In genomic region chr15:99316314-99317266, GRCm38 (mm10) we compare ENCODE assay signal across 8 mouse cellular contexts. TPM values are rescaled to one million over a fixed set of nuclear protein-coding genes. Genes with fewer than 3 reads are reported as not detected.
DNase-seq lines count a peak whose midpoint lies in the region; ATAC-seq and TF ChIP-seq lines count a peak whose summit lies in the region.

No protein-coding gene starts in this region.

- peak overlapping the region; percentile 72 for H3K27ac ChIP-seq in embryonic facial prominence, embryonic 15.5 days (replicated peaks)
- H3K27ac ChIP-seq in heart, embryonic 12.5 days (ENCODE audit: poor library complexity, severe bottlenecking), result peak overlapping the region; percentile 71
- peak overlapping the region; percentile 83 for H3K27ac ChIP-seq in kidney, embryonic 15.5 days
- peak overlapping the region; percentile 11; the same call in 1 of the 2 replicates for H3K27ac ChIP-seq in liver, adult 2 months (replicated peaks; ENCODE audit: insufficient read depth, low read depth, low read length)
- peak overlapping the region; percentile 67; the same call in 1 of the 2 replicates for H3K27ac ChIP-seq in neural tube, embryonic 11.5 days (ENCODE audit: low read depth, low read length)
- H3K27ac ChIP-seq in stomach, embryonic 16.5 days (ENCODE audit: low read length), result peak overlapping the region; percentile 63

- H3K9ac ChIP-seq in embryonic facial prominence, embryonic 15.5 days, result no peak overlapping the region
- H3K9ac ChIP-seq in heart, embryonic 12.5 days, result no peak overlapping the region
- H3K9ac ChIP-seq in kidney, embryonic 15.5 days, result 0 out of 2 replicates have a peak overlapping the region, but pooled peaks have one; percentile 1
- no peak overlapping the region for H3K9ac ChIP-seq in liver, adult 2 months (ENCODE audit: low read depth, low read length)
- peak overlapping the region; percentile 40; the same call in 1 of the 2 replicates for H3K9ac ChIP-seq in neural tube, embryonic 11.5 days (ENCODE audit: low read length)
- peak overlapping the region; percentile 52; the same call in 1 of the 2 replicates for H3K9ac ChIP-seq in stomach, embryonic 16.5 days (ENCODE audit: low read length)

- DNase-seq in B cell, adult 2 months, result peak; percentile 84 to 85
- DNase-seq in adrenal gland, postnatal 4 days (ENCODE audit: low spot score in 2 of 2), result peak; percentile 25 to 49
- DNase-seq in liver, adult 2 months (ENCODE audit: extremely low read depth, low read depth, low spot score), result peak; percentile 37
- peak; percentile 75 for DNase-seq in neural tube, embryonic 11.5 days (ENCODE audit: low spot score)

- 60% methylated on average over 16 of the region's 16 CpGs for WGBS in embryonic facial prominence, embryonic 15.5 days
- WGBS in heart, embryonic 12.5 days, result 77% methylated on average over 16 of the region's 16 CpGs
- 62% methylated on average over 16 of the region's 16 CpGs for WGBS in kidney, embryonic 15.5 days
- 82% methylated on average over 16 of the region's 16 CpGs for WGBS in liver, adult 2 months
- 75% methylated on average over 16 of the region's 16 CpGs for WGBS in neural tube, embryonic 11.5 days
- 64% methylated on average over 16 of the region's 16 CpGs for WGBS in stomach, embryonic 16.5 days

- H3K4me2 ChIP-seq in embryonic facial prominence, embryonic 15.5 days (replicated peaks), result no peak overlapping the region
- H3K4me2 ChIP-seq in heart, embryonic 12.5 days, result no peak overlapping the region
- no peak overlapping the region for H3K4me2 ChIP-seq in kidney, embryonic 15.5 days
- H3K4me2 ChIP-seq in neural tube, embryonic 11.5 days (ENCODE audit: low read depth), result no peak overlapping the region
- H3K4me2 ChIP-seq in stomach, embryonic 16.5 days (ENCODE audit: low read depth, low read length), result no peak overlapping the region

- peak; percentile 76 for TF ChIP-seq CTCF in liver, adult 2 months (IDR thresholded peaks at IDR 0.05; ENCODE audit: low read depth, low read length)

- TF ChIP-seq POLR2A in liver, adult 2 months (IDR thresholded peaks at IDR 0.05; ENCODE audit: extremely low read depth, insufficient read depth, low read length), result no peak

- no peak overlapping the region for H3K4me3 ChIP-seq in embryonic facial prominence, embryonic 15.5 days (replicated peaks)
- no peak overlapping the region for H3K4me3 ChIP-seq in heart, embryonic 12.5 days
- no peak overlapping the region for H3K4me3 ChIP-seq in kidney, embryonic 15.5 days (replicated peaks)
- no peak overlapping the region for H3K4me3 ChIP-seq in liver, adult 2 months (ENCODE audit: insufficient read depth, low read depth, low read length)
- no peak overlapping the region for H3K4me3 ChIP-seq in neural tube, embryonic 11.5 days (ENCODE audit: low read depth, low read length)
- no peak overlapping the region for H3K4me3 ChIP-seq in stomach, embryonic 16.5 days (replicated peaks; ENCODE audit: low read length)

- H3K9me3 ChIP-seq in embryonic facial prominence, embryonic 15.5 days (replicated peaks), result no peaks in the 10 kb centered on the region
- H3K9me3 ChIP-seq in heart, embryonic 12.5 days (replicated peaks), result no peaks in the 10 kb centered on the region
- H3K9me3 ChIP-seq in kidney, embryonic 15.5 days (replicated peaks), result no peaks in the 10 kb centered on the region
- H3K9me3 ChIP-seq in neural tube, embryonic 11.5 days (ENCODE audit: control insufficient read depth, low read length), result no peaks in the 10 kb centered on the region
- H3K9me3 ChIP-seq in stomach, embryonic 16.5 days (replicated peaks; ENCODE audit: control insufficient read depth, low read length), result no peaks in the 10 kb centered on the region

- no peaks in the 10 kb centered on the region for H3K27me3 ChIP-seq in embryonic facial prominence, embryonic 15.5 days
- H3K27me3 ChIP-seq in heart, embryonic 12.5 days (replicated peaks), result no peaks in the 10 kb centered on the region
- no peaks in the 10 kb centered on the region for H3K27me3 ChIP-seq in kidney, embryonic 15.5 days
- H3K27me3 ChIP-seq in liver, adult 2 months (ENCODE audit: control insufficient read depth, insufficient read depth, low read length), result no peaks in the 10 kb centered on the region
- H3K27me3 ChIP-seq in neural tube, embryonic 11.5 days (ENCODE audit: control insufficient read depth, insufficient read depth, low read length), result no peaks in the 10 kb centered on the region
- no peaks in the 10 kb centered on the region for H3K27me3 ChIP-seq in stomach, embryonic 16.5 days (ENCODE audit: control insufficient read depth, insufficient read depth, low read length)

- peaks cover 7% of the 10 kb centered on the region for H3K4me1 ChIP-seq in embryonic facial prominence, embryonic 15.5 days
- H3K4me1 ChIP-seq in heart, embryonic 12.5 days (replicated peaks), result peaks cover 22% of the 10 kb centered on the region
- peaks cover 27% of the 10 kb centered on the region for H3K4me1 ChIP-seq in kidney, embryonic 15.5 days
- peaks cover 2% of the 10 kb centered on the region; the same call in 1 of the 2 replicates for H3K4me1 ChIP-seq in liver, adult 2 months (ENCODE audit: control insufficient read depth, insufficient read depth, low read length)
- no peaks in the 10 kb centered on the region for H3K4me1 ChIP-seq in neural tube, embryonic 11.5 days (ENCODE audit: control insufficient read depth, insufficient read depth, low read length)
- peaks cover 4% of the 10 kb centered on the region; the same call in 1 of the 2 replicates for H3K4me1 ChIP-seq in stomach, embryonic 16.5 days (ENCODE audit: control insufficient read depth, insufficient read depth, low read length)

- ATAC-seq in embryonic facial prominence, embryonic 15.5 days (ENCODE audit: insufficient number of reproducible peaks, low FRiP score, low TSS enrichment, low read depth), result no peak
- no peak; the same call in 1 of the 2 replicates for ATAC-seq in heart, embryonic 12.5 days (ENCODE audit: insufficient number of reproducible peaks, low FRiP score)
- ATAC-seq in kidney, embryonic 15.5 days (replicated peaks; ENCODE audit: low FRiP score), result no peak; the same call in 1 of the 2 replicates
- no peak for ATAC-seq in neural tube, embryonic 11.5 days (ENCODE audit: insufficient read depth, low FRiP score, low TSS enrichment)
- ATAC-seq in stomach, embryonic 16.5 days (ENCODE audit: insufficient read depth, low FRiP score), result peak; percentile 42; the same call in 1 of the 2 replicates

- peaks cover 91% of the 10 kb centered on the region for H3K36me3 ChIP-seq in embryonic facial prominence, embryonic 15.5 days
- H3K36me3 ChIP-seq in heart, embryonic 12.5 days, result peaks cover 91% of the 10 kb centered on the region
- peaks cover 99% of the 10 kb centered on the region for H3K36me3 ChIP-seq in kidney, embryonic 15.5 days
- H3K36me3 ChIP-seq in liver, adult 2 months (ENCODE audit: control insufficient read depth, insufficient read depth, low read length), result peaks cover 4% of the 10 kb centered on the region; the same call in 1 of the 2 replicates
- H3K36me3 ChIP-seq in neural tube, embryonic 11.5 days (ENCODE audit: control insufficient read depth, insufficient read depth, low read length), result peaks cover 25% of the 10 kb centered on the region
- H3K36me3 ChIP-seq in stomach, embryonic 16.5 days (ENCODE audit: control insufficient read depth, insufficient read depth, low read length), result peaks cover 6% of the 10 kb centered on the region; the same call in 1 of the 2 replicates

- H3K79me2 ChIP-seq in liver, adult 2 months (ENCODE audit: control insufficient read depth, insufficient read depth, low read length), result no peaks in the 10 kb centered on the region

RNA-seq across cellular contexts. Expression of gene Fam186b, which starts 20.9 kb away (rescaled TPM):
- 1 to 10 TPM; 1.6 to 2.4 TPM for total RNA-seq in adrenal gland, postnatal 4 days (2021)
- polyA plus RNA-seq in embryonic facial prominence, embryonic 15.5 days (2015; fragmentation: Nextera tagmentation; extraction: Ambion mirVana), result 0.14 and 0.27 TPM in 2 replicates
- 0.27 and 0.31 TPM in 2 replicates for polyA plus RNA-seq in heart, embryonic 12.5 days (2016; fragmentation: Nextera tagmentation; extraction: Ambion mirVana)
- polyA plus RNA-seq in kidney, embryonic 15.5 days (2015; fragmentation: Nextera tagmentation; extraction: Ambion mirVana), result 0.21 and 0.43 TPM in 2 replicates
- total RNA-seq in liver, adult 2 months (2014; rRNA removed), result under 0.01 TPM in 1 of 2 replicates, not detected in the other
- 0.02 TPM in 1 of 2 replicates, not detected in the other for polyA plus RNA-seq in liver, adult 2 months (2012; rRNA removed)
- polyA plus RNA-seq in neural tube, embryonic 11.5 days (2014; fragmentation: Nextera tagmentation; extraction: Ambion mirVana), result 0.07 TPM in 1 of 2 replicates, not detected in the other
- 0.06 and 0.10 TPM in 2 replicates for polyA plus RNA-seq in stomach, embryonic 16.5 days (2015; fragmentation: Nextera tagmentation; extraction: Ambion mirVana)

RNA-seq across cellular contexts. Expression of gene Prpf40b, which starts 21.7 kb away (rescaled TPM):
- total RNA-seq in adrenal gland, postnatal 4 days (2021), result 10 to 100 TPM; 68.7 to 77.8 TPM
- polyA plus RNA-seq in embryonic facial prominence, embryonic 15.5 days (2015; fragmentation: Nextera tagmentation; extraction: Ambion mirVana), result 57.5 and 64.2 TPM in 2 replicates
- 44.0 and 44.4 TPM in 2 replicates for polyA plus RNA-seq in heart, embryonic 12.5 days (2016; fragmentation: Nextera tagmentation; extraction: Ambion mirVana)
- 56.4 and 66.5 TPM in 2 replicates for polyA plus RNA-seq in kidney, embryonic 15.5 days (2015; fragmentation: Nextera tagmentation; extraction: Ambion mirVana)
- 7.9 and 8.6 TPM in 2 replicates for total RNA-seq in liver, adult 2 months (2014; rRNA removed)
- 15.8 and 27.9 TPM in 2 replicates for polyA plus RNA-seq in liver, adult 2 months (2012; rRNA removed)
- 50.4 and 55.8 TPM in 2 replicates for polyA plus RNA-seq in neural tube, embryonic 11.5 days (2014; fragmentation: Nextera tagmentation; extraction: Ambion mirVana)
- 42.5 and 44.3 TPM in 2 replicates for polyA plus RNA-seq in stomach, embryonic 16.5 days (2015; fragmentation: Nextera tagmentation; extraction: Ambion mirVana)

RNA-seq across cellular contexts. Expression of gene Fmnl3, which starts 53.7 kb away (rescaled TPM):
- total RNA-seq in adrenal gland, postnatal 4 days (2021), result 10 to 100 TPM; 41.0 to 45.6 TPM
- polyA plus RNA-seq in embryonic facial prominence, embryonic 15.5 days (2015; fragmentation: Nextera tagmentation; extraction: Ambion mirVana), result 28.3 and 28.9 TPM in 2 replicates
- polyA plus RNA-seq in heart, embryonic 12.5 days (2016; fragmentation: Nextera tagmentation; extraction: Ambion mirVana), result 17.2 and 21.0 TPM in 2 replicates
- 31.7 and 32.4 TPM in 2 replicates for polyA plus RNA-seq in kidney, embryonic 15.5 days (2015; fragmentation: Nextera tagmentation; extraction: Ambion mirVana)
- 1.3 and 2.5 TPM in 2 replicates for total RNA-seq in liver, adult 2 months (2014; rRNA removed)
- 1.7 and 2.2 TPM in 2 replicates for polyA plus RNA-seq in liver, adult 2 months (2012; rRNA removed)
- 13.7 and 14.5 TPM in 2 replicates for polyA plus RNA-seq in neural tube, embryonic 11.5 days (2014; fragmentation: Nextera tagmentation; extraction: Ambion mirVana)
- 14.2 and 16.6 TPM in 2 replicates for polyA plus RNA-seq in stomach, embryonic 16.5 days (2015; fragmentation: Nextera tagmentation; extraction: Ambion mirVana)

Comparison
In these comparisons a context has a peak if more than half of its experiments do, and no peak if none do; other contexts are left out.
1. H3K27ac ChIP-seq: peak in every context shown above with its lines; median percentile 83 in kidney, embryonic 15.5 days; 72 in embryonic facial prominence, embryonic 15.5 days; 71 in heart, embryonic 12.5 days; 67 in neural tube, embryonic 11.5 days; 63 in stomach, embryonic 16.5 days; 11 in liver, adult 2 months.
2. H3K9ac ChIP-seq: peak in kidney, embryonic 15.5 days (single experiment), neural tube, embryonic 11.5 days (single experiment) and stomach, embryonic 16.5 days (single experiment); none in embryonic facial prominence, embryonic 15.5 days (single experiment), heart, embryonic 12.5 days (single experiment) and liver, adult 2 months (single experiment).
3. Peak in every context shown above with its lines, with median percentiles within 50 percentile points of each other: DNase-seq.